Mouse (Mus musculus) cerebellum, adult 2 months (tissue): ENCODE data around the gene Cyb5b.

Experiments used
- CTCF ChIP-seq: fragments of 200-500 bp; IDR thresholded peaks from 2 replicates; pipeline ENCODE4 v1.5.1; 2011; ENCODE audit warnings: low read depth, mild to moderate bottlenecking, control low read depth, low read length, moderate library complexity, borderline replicate concordance; ENCODE audit not compliant: insufficient read depth
- POLR2A ChIP-seq: fragments of 200-500 bp; IDR thresholded peaks from 2 replicates; pipeline ENCODE4 v1.6.1; 2011; ENCODE audit warnings: low read length, control low read depth, borderline replicate concordance; ENCODE audit not compliant: insufficient read depth

DNA sequence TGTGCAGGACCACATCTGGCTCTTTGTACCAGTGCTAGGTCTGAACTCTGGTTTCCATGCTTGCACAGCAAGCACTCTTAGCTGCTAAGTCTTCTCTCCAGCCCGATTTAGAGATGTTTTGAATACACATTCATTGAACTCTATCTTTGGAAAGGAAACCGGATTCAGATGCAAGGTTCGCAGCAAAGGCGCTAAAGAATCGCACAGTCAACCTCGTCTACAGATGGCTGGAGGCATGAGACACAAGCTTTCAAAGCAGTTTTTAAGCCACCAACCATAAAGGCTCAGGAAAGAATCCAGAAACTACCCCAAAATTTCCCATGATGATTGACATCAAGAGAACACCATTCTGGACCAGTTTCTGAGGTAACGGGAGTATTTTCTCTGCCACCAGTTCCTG is 61.6 kb downstream of the Cyb5b start:
- TF ChIP-seq POLR2A (no peak), CTCF (no peak)
